Mouse (Mus musculus) liver, embryonic 13.5 days (tissue): Measurements from ENCODE around the gene Phldb2. TPM values are rescaled to one million over a fixed set of nuclear protein-coding genes. Genes with fewer than 3 reads are reported as not detected.

Experiments
- ATAC-seq: fragments of 200-750 bp; cut with Nextera tagmentation; 2 replicates; pipeline ENCODE4 v1.8.0; 2017; ENCODE audit warnings: low read depth, mild to moderate bottlenecking, moderate number of reproducible peaks, moderate library complexity
- DNase-seq: peaks from one replicate; pipeline ENCODE4 v3.0.0; 2022
- H3K27ac ChIP-seq: fragments of 300-500 bp; sonication (generic); 2 replicates; pipeline ENCODE4 v1.5.1; 2015; ENCODE audit warnings: moderate library complexity, mild to moderate bottlenecking, inconsistent platforms
- H3K27me3 ChIP-seq: fragments of 300-500 bp; sonication (generic); 2 replicates; pipeline ENCODE4 v1.6.1; 2015; ENCODE audit warnings: mild to moderate bottlenecking, inconsistent platforms
- H3K36me3 ChIP-seq: fragments of 300-500 bp; sonication (generic); 2 replicates; pipeline ENCODE4 v1.6.1; 2015; ENCODE audit warnings: mild to moderate bottlenecking, inconsistent platforms
- H3K4me1 ChIP-seq: fragments of 300-500 bp; sonication (generic); replicated peaks from 2 replicates; pipeline ENCODE4 v1.6.1; 2015; ENCODE audit warnings: inconsistent platforms
- H3K4me2 ChIP-seq: fragments of 300-500 bp; sonication (generic); 2 replicates; pipeline ENCODE4 v1.6.1; 2015; ENCODE audit warnings: inconsistent platforms, mild to moderate bottlenecking, moderate library complexity
- H3K4me3 ChIP-seq: fragments of 300-500 bp; sonication (generic); replicated peaks from 2 replicates; pipeline ENCODE4 v1.5.1; 2015; ENCODE audit warnings: mild to moderate bottlenecking, inconsistent platforms
- H3K9ac ChIP-seq: fragments of 300-500 bp; sonication (generic); 2 replicates; pipeline ENCODE4 v1.6.1; 2015; ENCODE audit warnings: mild to moderate bottlenecking, inconsistent platforms
- H3K9me3 ChIP-seq: fragments of 300-500 bp; sonication (generic); replicated peaks from 2 replicates; pipeline ENCODE4 v1.6.1; 2016; ENCODE audit warnings: inconsistent platforms
- WGBS: fragments of 180-500 bp; shearing (Covaris S2); methylation state at CpG from one replicate; pipeline ENCODE4 v1.1.7; 2015; ENCODE audit not compliant: insufficient replicate concordance; 5-methylcytosine and 5-hydroxymethylcytosine counted together
- polyA plus RNA-seq: library from polyadenylated mRNA; unstranded; fragments of >200 nt; fragmentation: Nextera tagmentation; extraction: Ambion mirVana; gene quantifications from 2 replicates; pipeline ENCODE4 v1.2.1, GENCODE M21; 2015

Gene Phldb2
- polyA plus RNA-seq, 1 experiment from 2014 or later = 12.9 TPM

DNA sequence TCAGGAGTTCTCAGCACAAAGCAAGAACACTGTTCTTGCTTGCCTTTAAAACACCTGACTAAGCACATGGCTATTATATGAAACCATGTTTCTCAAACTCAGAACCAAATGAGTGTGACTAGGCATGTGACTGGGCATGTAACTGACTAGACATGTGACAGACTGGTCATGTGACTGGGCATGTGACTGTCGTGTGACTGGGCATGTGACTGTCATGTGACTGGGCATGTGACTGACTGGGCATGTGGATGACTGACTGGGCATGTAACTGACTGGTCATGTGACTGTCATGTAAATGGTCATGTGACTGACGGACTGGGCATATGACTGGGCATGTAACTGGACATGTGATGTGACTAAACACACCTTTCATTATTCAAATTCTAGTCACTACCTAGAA is 16.8 kb upstream of the Phldb2 start:
- H3K4me3 ChIP-seq = no peak overlapping the region
- no peak overlapping the region for H3K9ac ChIP-seq
- WGBS = 57% methylated on average over 2 of the region's 2 CpGs
- DNase-seq (no peak), ATAC-seq (no peak)
- no peaks in the 10 kb centered on the region for H3K9me3 ChIP-seq
- no peaks in the 10 kb centered on the region for H3K27me3 ChIP-seq
- H3K4me1 ChIP-seq = no peaks in the 10 kb centered on the region
- no peak overlapping the region for H3K27ac ChIP-seq
- no peak overlapping the region for H3K4me2 ChIP-seq
- no peaks in the 10 kb centered on the region for H3K36me3 ChIP-seq

DNA sequence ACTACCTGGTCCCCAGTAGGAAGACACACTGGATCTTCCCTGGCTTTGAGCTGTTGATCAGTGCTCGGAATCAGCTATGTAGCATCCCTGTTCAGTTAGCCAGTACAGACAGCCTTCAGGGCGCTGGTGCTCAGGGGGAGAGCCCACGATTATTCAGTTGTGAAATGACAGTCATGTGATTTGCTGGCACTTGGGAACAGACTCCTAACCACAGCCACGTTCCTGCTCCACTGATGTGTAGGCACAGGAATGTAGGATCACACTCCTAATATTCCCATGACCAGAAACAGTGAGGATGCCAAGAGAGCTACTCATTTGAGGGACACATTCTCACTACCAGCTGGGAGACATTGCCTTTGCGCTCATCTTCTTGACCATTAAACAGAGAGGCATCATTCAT is 15.3 kb upstream of the Phldb2 start:
- ATAC-seq (no peak), DNase-seq (no peak)
- H3K4me2 ChIP-seq = no peak overlapping the region
- H3K4me3 ChIP-seq = no peak overlapping the region
- no peaks in the 10 kb centered on the region for H3K9me3 ChIP-seq
- no peak overlapping the region for H3K9ac ChIP-seq
- H3K27ac ChIP-seq = no peak overlapping the region
- no peaks in the 10 kb centered on the region for H3K36me3 ChIP-seq
- 55% methylated on average over 5 of the region's 5 CpGs for WGBS
- H3K27me3 ChIP-seq = no peaks in the 10 kb centered on the region
- no peaks in the 10 kb centered on the region for H3K4me1 ChIP-seq

DNA sequence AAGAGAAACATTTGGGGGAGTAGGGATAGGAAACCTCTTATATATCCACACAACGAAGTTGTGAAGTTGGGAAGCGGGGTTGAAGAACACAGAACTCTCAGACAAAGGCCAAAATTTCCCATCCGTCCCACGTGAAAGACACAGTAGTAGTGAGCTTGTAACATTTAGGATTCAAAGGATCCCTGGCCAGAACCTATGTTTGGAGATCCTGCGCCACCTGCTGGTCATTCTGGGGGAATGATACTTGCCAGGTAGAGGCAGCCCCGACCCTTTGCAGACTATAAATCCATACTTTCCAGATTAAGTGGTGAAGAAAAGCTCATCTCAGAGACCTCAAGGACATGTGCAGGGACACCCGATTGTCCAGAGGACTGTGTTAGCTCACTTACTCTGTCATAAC is 14.1 kb upstream of the Phldb2 start:
- ATAC-seq (0 out of 2 replicates have a peak, but pooled peaks have one; percentile 29), DNase-seq (no peak)
- Histone ChIP-seq H3K4me3 (no peak overlapping the region), H3K27ac (no peak overlapping the region), H3K4me1 (0 out of 2 replicates have a peak, but pooled peaks cover 7% of the 10 kb centered on the region), H3K27me3 (no peaks in the 10 kb centered on the region), H3K9ac (no peak overlapping the region), H3K9me3 (no peaks in the 10 kb centered on the region), H3K36me3 (no peaks in the 10 kb centered on the region), H3K4me2 (no peak overlapping the region)
- 6% methylated on average over 7 of the region's 7 CpGs for WGBS

DNA sequence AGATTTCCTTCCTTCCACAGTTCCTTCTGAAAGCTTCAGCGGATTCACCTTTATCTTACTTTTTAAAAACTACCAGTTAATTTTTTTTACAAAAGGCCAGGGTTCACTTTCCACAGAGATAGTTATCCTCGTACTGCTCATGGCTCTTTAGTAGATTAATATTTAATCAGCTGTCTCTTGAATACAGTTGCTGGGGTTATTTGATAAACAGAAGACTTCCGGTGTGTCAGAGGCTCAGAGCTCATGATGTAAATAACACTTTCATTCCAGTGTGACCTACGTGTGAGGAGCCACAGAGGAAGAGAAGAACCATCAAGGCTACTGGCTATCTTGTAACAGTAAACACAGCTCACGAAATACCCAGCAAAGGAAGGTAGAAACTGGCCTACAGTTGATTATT is 13.2 kb upstream of the Phldb2 start:
- Histone ChIP-seq H3K27me3 (no peaks in the 10 kb centered on the region), H3K27ac (no peak overlapping the region), H3K4me2 (no peak overlapping the region), H3K4me1 (0 out of 2 replicates have a peak, but pooled peaks cover 12% of the 10 kb centered on the region), H3K4me3 (no peak overlapping the region), H3K36me3 (no peaks in the 10 kb centered on the region), H3K9me3 (no peaks in the 10 kb centered on the region), H3K9ac (no peak overlapping the region)
- 44% methylated on average over 5 of the region's 5 CpGs for WGBS
- ATAC-seq (no peak), DNase-seq (no peak)

DNA sequence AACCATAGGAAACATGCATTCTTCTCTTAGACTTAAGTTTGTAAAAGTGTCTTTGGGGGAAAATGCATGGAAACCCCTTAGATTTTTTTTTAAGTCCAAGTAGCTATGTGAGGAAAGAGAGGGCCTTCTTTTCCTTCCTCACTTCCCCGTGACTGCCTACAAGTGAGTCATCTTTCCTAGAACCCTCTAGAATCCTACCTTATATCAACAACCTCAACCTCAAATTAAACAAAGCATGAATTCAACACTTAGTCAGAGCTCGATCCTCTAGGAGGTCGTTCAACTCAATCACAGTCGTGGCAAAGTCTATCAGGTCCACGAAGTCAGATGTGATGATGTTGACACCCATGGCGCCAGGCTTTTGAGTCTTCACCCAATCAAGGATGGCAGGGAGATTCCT is 11.4 kb upstream of the Phldb2 start:
- 61% methylated on average over 6 of the region's 6 CpGs for WGBS

DNA sequence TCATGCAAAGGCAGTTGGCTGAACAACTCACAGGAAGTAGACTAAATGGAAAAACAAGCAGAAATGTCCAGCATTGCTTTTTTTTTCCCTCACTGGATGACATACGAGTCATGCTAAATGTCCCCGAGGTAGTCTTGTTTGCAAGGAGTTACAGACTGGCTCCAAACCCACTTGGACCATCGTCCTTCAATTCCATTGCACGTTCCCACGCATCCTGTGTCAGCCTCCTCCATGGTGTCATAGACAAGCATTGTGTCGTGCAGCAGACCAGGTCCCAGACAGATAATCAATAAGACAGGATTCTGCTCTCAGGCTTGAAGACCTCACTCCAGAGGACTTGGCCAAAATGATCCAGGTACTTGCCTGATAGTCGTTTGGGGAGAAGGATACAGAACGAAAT is 10.4 kb upstream of the Phldb2 start:
- 62% methylated on average over 8 of the region's 8 CpGs for WGBS
- Histone ChIP-seq H3K27me3 (no peaks in the 10 kb centered on the region), H3K4me2 (no peak overlapping the region), H3K27ac (no peak overlapping the region), H3K36me3 (no peaks in the 10 kb centered on the region), H3K4me3 (no peak overlapping the region), H3K9ac (no peak overlapping the region), H3K9me3 (no peaks in the 10 kb centered on the region), H3K4me1 (0 out of 2 replicates have a peak, but pooled peaks cover 12% of the 10 kb centered on the region)
- ATAC-seq (no peak), DNase-seq (no peak)

More for the DNA sequence above, 11.4 kb upstream of the Phldb2 start:
- Histone ChIP-seq H3K4me1 (0 out of 2 replicates have a peak, but pooled peaks cover 12% of the 10 kb centered on the region), H3K27me3 (no peaks in the 10 kb centered on the region), H3K27ac (no peak overlapping the region), H3K4me2 (no peak overlapping the region), H3K36me3 (no peaks in the 10 kb centered on the region), H3K9ac (no peak overlapping the region), H3K4me3 (no peak overlapping the region), H3K9me3 (no peaks in the 10 kb centered on the region)
- DNase-seq (no peak), ATAC-seq (no peak)

DNA sequence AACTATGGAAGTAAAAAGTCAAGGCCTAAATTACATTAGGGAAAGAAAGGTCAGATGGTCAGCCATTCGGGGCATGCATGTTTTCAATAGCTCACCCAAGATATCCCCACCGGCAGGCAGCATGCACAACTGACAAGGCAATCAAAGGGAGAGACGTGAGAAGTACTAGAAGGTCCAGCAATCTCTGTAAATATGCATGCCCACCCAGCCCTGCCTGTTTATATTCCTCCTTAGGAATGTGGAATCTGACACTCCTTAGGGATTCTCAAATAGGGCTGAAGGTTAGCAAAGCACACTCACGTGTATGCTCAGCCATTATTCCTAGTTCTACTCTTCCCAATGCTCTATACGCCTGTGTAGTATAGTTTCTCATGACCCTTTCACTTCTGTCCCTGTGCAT is 9.7 kb upstream of the Phldb2 start:
- DNase-seq (no peak), ATAC-seq (no peak)
- H3K27me3 ChIP-seq = no peaks in the 10 kb centered on the region
- H3K4me3 ChIP-seq = no peak overlapping the region
- no peak overlapping the region for H3K4me2 ChIP-seq
- H3K9ac ChIP-seq = no peak overlapping the region
- WGBS = 47% methylated on average over 5 of the region's 5 CpGs
- H3K27ac ChIP-seq = no peak overlapping the region
- H3K9me3 ChIP-seq = no peaks in the 10 kb centered on the region
- H3K36me3 ChIP-seq = no peaks in the 10 kb centered on the region
- H3K4me1 ChIP-seq = 0 out of 2 replicates have a peak, but pooled peaks cover 12% of the 10 kb centered on the region

DNA sequence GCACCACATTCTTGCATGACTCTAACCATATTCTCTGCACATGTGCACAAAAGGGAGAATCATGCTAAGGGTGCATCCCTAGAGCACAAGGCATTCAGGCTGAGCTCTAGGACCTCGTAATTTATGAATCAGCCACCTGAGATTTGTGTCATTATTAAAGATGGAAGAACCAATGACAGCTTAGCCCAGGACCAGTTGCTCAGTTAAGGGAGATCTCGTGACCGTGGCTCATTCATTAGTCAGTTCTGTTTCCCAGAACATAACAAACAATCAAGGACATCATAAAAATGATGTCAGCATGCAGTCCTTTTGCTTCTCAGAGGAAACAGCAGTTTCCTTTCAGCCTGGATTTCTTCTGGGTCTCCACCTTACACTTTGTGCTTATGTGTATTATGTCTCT is 7.6 kb upstream of the Phldb2 start:
- DNase-seq (no peak), ATAC-seq (no peak)
- Histone ChIP-seq H3K27me3 (no peaks in the 10 kb centered on the region), H3K9me3 (no peaks in the 10 kb centered on the region), H3K4me3 (no peak overlapping the region), H3K9ac (no peak overlapping the region), H3K27ac (no peak overlapping the region), H3K36me3 (no peaks in the 10 kb centered on the region), H3K4me1 (0 out of 2 replicates have a peak, but pooled peaks cover 12% of the 10 kb centered on the region), H3K4me2 (no peak overlapping the region)
- WGBS = 60% methylated on average over 3 of the region's 3 CpGs

DNA sequence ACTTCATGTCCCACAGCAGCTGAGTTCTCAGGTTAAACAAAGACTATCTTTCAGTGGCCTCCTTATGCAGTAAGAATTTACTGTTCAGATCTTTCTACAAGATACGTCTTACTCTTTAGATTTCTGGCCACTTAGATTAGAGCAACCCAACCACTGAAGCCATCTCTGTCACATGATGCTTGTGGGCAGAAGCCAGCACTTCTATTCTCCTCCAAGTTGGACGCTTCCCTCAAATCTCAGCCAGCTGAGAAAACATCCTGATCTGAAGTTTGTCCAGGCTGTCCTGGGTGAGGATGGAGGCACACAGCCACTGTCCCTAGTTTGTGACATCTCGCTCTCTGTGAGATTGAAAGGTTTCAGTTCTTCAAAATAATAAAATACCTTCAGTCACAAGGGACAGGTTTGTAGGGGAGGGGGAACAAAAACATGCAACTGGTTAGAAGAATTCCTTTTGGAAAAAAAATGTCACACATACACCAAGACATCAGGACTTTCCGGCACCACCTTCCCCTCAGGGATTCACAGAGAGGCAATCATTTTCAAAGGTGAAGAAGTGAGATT is 3.1 kb upstream of the Phldb2 start:
- H3K27me3 ChIP-seq = no peaks in the 10 kb centered on the region
- no peak overlapping the region for H3K4me3 ChIP-seq
- H3K36me3 ChIP-seq = no peaks in the 10 kb centered on the region
- H3K27ac ChIP-seq = no peak overlapping the region
- no peaks in the 10 kb centered on the region for H3K9me3 ChIP-seq
- DNase-seq = no peak
- H3K9ac ChIP-seq = no peak overlapping the region
- WGBS = 62% methylated on average over 4 of the region's 4 CpGs
- H3K4me1 ChIP-seq = no peaks in the 10 kb centered on the region
- no peak for ATAC-seq
- no peak overlapping the region for H3K4me2 ChIP-seq

DNA sequence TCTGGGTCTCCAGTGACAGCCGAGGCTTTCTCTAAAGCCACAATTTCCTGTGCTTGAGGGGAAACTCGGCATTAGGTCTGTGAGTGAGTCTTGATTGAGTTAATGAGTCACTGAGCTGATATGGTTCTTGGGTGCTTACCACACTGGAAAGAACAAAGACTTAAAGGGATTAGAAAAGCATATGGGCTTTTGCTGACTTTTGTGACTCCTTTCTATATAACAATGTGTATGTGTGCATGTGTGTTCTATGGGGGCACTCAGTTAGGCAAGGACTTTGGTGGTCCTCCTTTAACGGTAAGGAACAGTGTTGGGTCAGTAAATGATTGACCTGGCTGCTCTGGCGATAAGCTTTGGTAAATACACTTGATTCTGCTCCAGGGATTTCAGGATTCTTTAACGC is 897 bp downstream of the Phldb2 start:
- Histone ChIP-seq H3K27ac (peak overlapping the region; percentile 27; the same call in 1 of the 2 replicates), H3K4me1 (no peaks in the 10 kb centered on the region), H3K36me3 (no peaks in the 10 kb centered on the region), H3K4me2 (no peak overlapping the region), H3K9me3 (no peaks in the 10 kb centered on the region), H3K4me3 (peak overlapping the region; percentile 30), H3K27me3 (no peaks in the 10 kb centered on the region), H3K9ac (no peak overlapping the region)
- ATAC-seq (peak; percentile 45; the same call in 1 of the 2 replicates), DNase-seq (no peak)
- WGBS = 21% methylated on average over 5 of the region's 5 CpGs

DNA sequence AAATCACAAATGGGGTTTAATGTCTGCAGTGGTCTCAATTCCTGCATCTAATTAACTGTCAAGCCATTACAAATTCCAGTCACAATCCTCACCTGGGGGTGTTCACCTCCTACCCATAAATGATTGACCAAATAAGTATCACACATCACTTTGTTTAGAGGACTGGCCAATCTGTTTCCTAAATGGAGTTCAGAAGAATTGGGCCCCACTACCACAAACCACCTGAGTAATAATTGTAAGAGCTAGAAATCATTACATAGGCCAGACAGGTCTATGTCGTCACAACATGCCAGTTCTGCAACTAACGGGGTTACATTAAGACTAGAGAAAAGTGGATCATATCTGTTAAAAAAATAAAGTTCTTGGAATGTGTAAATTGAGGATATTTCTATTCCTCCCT is 1.4 kb downstream of the Phldb2 start:
- no peaks in the 10 kb centered on the region for H3K4me1 ChIP-seq
- no peaks in the 10 kb centered on the region for H3K36me3 ChIP-seq
- 30% methylated on average over 2 of the region's 2 CpGs for WGBS
- H3K27me3 ChIP-seq = no peaks in the 10 kb centered on the region
- peak overlapping the region; percentile 27; the same call in 1 of the 2 replicates for H3K27ac ChIP-seq
- H3K9me3 ChIP-seq = no peaks in the 10 kb centered on the region
- H3K4me3 ChIP-seq = no peak overlapping the region
- DNase-seq = no peak
- ATAC-seq = no peak
- peak overlapping the region; percentile 36 for H3K4me2 ChIP-seq
- H3K9ac ChIP-seq = no peak overlapping the region

DNA sequence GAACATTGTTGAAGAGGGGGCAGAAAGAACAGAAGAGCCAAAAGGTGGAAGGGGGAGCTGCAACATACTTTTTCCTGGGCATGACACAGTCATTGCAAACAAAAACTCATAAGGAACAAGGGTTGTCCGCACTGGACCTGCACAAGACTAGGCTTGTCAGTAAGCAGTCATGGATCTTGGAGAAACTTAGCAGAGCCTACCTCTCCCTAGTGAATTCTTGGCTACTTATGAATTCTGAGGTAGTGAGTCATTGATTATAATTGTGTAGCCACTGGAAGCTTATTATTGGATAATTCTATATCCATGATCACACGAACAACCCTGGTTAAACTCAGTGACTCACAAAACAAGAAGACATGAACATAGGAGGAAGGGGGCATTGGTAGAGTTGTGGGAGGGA is 7.1 kb downstream of the Phldb2 start:
- no peak overlapping the region for H3K4me2 ChIP-seq

More for the DNA sequence above, 7.1 kb downstream of the Phldb2 start:
- Histone ChIP-seq H3K36me3 (no peaks in the 10 kb centered on the region), H3K4me3 (no peak overlapping the region), H3K27me3 (no peaks in the 10 kb centered on the region), H3K4me1 (no peaks in the 10 kb centered on the region), H3K27ac (no peak overlapping the region), H3K9ac (no peak overlapping the region), H3K9me3 (no peaks in the 10 kb centered on the region)
- WGBS = 65% methylated on average over 2 of the region's 2 CpGs
- no peak for DNase-seq
- no peak for ATAC-seq
